Mouse (Mus musculus) right cerebral cortex, postnatal 4 days (tissue): ENCODE data around the gene Slc39a5.
A peak's percentile ranks its signal among the peaks of the same experiment; 100 is the strongest.

Source experiments
- DNase-seq: peaks from one replicate; pipeline ENCODE4 v3.0.0-alpha.2; 2022

Slc39a5 gene

GRCm38 (mm10) chr10:128409692-128410559 lies 8.9 kb upstream of the Slc39a5 start:
- peak; percentile 99 for DNase-seq

- DNase-seq, result peak; percentile 49
These were observed 7.8 kb upstream of the Slc39a5 start for GRCm38 (mm10) chr10:128408591-128409535.

GRCm38 (mm10) chr10:128403931-128404330 lies 2.9 kb upstream of the Slc39a5 start:
- DNase-seq, result no peak

- DNase-seq, result no peak
These were observed 609 bp upstream of the Slc39a5 start for GRCm38 (mm10) chr10:128401638-128402037.

- no peak for DNase-seq
These were observed 691 bp downstream of the Slc39a5 start for GRCm38 (mm10) chr10:128400338-128400737.

GRCm38 (mm10) chr10:128397466-128397865 lies 3.6 kb downstream of the Slc39a5 start:
- no peak for DNase-seq

- no peak for DNase-seq
These were observed 4.2 kb downstream of the Slc39a5 start for GRCm38 (mm10) chr10:128396716-128397264.

- DNase-seq, result no peak
These were observed 4.9 kb downstream of the Slc39a5 start for GRCm38 (mm10) chr10:128396017-128396673.

GRCm38 (mm10) chr10:128391850-128392249 lies 9.2 kb downstream of the Slc39a5 start:
- DNase-seq, result no peak

- DNase-seq, result no peak
These were observed 10.7 kb downstream of the Slc39a5 start for GRCm38 (mm10) chr10:128390366-128390765.

GRCm38 (mm10) chr10:128389570-128389969 lies 11.5 kb downstream of the Slc39a5 start:
- DNase-seq, result no peak

- DNase-seq, result no peak
These were observed 12.1 kb downstream of the Slc39a5 start for GRCm38 (mm10) chr10:128388941-128389340.

- no peak for DNase-seq
These were observed 15.1 kb downstream of the Slc39a5 start for GRCm38 (mm10) chr10:128385902-128386301.

- no peak for DNase-seq
These were observed 18.5 kb downstream of the Slc39a5 start for GRCm38 (mm10) chr10:128382482-128382881.

GRCm38 (mm10) chr10:128380565-128380964 lies 20.5 kb downstream of the Slc39a5 start:
- DNase-seq, result no peak

GRCm38 (mm10) chr10:128379260-128379659 lies 21.8 kb downstream of the Slc39a5 start:
- DNase-seq, result no peak

GRCm38 (mm10) chr10:128378462-128378861 lies 22.6 kb downstream of the Slc39a5 start:
- no peak for DNase-seq

GRCm38 (mm10) chr10:128377940-128378448 lies 23.0 kb downstream of the Slc39a5 start:
- no peak for DNase-seq

- DNase-seq, result peak; percentile 62
These were observed 23.6 kb downstream of the Slc39a5 start for GRCm38 (mm10) chr10:128377222-128377939.

- DNase-seq, result peak; percentile 88
These were observed 24.4 kb downstream of the Slc39a5 start, which contains the start of gene Ankrd52 for GRCm38 (mm10) chr10:128376455-128377211. Ankrd52 (plus strand) TSS chr10:128377115.

- DNase-seq, result no peak
These were observed 25.0 kb downstream of the Slc39a5 start for GRCm38 (mm10) chr10:128376099-128376454.
